Mouse (Mus musculus) cortical plate, adult 2 months (tissue): ENCODE data around the gene Rad51b.

Experiments
- CTCF ChIP-seq: fragments of 200-500 bp; IDR thresholded peaks from 2 replicates; pipeline ENCODE4 v1.5.1; 2011; ENCODE audit warnings: mild to moderate bottlenecking, control low read depth, low read length; ENCODE audit not compliant: insufficient read depth; ENCODE audit errors: extremely low read depth
- POLR2A ChIP-seq: fragments of 200-500 bp; IDR thresholded peaks from 2 replicates; pipeline ENCODE4 v1.6.1; 2011; ENCODE audit warnings: mild to moderate bottlenecking, low read length, control low read depth; ENCODE audit not compliant: insufficient read depth; ENCODE audit errors: extremely low read depth

DNA sequence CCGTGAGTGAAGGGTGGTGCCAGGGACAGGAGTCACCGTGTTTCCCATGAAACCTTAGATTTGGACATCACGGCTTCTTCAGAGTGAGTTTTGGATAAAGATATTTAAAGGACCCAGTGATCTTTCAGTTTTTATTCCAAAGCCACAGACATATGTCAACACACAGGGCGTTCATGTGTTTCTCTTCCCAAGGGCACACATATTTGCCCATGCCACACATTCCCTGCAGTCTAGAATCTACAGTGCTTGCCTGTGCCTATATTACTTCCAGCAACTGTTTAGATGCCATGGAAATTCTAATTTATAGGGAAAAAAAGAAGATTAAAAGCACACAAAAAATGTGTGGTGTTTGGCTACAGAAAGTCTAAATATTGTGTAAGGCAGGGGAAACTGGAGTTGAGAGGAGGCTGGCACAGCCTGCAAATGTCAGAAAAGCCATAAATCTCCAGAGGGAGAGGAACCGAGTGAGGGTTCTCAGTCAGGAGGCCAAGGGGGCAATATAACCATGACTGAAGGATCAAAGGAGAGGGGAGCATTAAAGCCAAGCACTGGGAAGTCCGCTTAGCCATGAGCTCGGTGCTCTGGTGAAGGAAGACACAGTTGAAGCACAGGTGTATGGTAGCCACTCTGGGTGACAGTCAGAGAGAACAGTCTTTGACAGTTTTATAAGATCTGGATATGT is 367.0 kb downstream of the Rad51b start:
- TF ChIP-seq CTCF, result no peak
- no peak for TF ChIP-seq POLR2A
